Mouse (Mus musculus) urinary bladder, adult 18-20 months (tissue): ENCODE data around the gene Il21r.
A peak's percentile ranks its signal among the peaks of the same experiment; 100 is the strongest.

ENCODE experiments used
- DNase-seq, 2 experiments: peaks; one replicate each; pipeline ENCODE4 v3.0.0; 2022; ENCODE audit warnings: low spot score in 2 of 2, mixed read lengths in 2 of 2

The Il21r gene

GRCm38 (mm10) chr7:125643880-125644279 lies 40.7 kb downstream of the Il21r start:
- DNase-seq = no peak

DNA sequence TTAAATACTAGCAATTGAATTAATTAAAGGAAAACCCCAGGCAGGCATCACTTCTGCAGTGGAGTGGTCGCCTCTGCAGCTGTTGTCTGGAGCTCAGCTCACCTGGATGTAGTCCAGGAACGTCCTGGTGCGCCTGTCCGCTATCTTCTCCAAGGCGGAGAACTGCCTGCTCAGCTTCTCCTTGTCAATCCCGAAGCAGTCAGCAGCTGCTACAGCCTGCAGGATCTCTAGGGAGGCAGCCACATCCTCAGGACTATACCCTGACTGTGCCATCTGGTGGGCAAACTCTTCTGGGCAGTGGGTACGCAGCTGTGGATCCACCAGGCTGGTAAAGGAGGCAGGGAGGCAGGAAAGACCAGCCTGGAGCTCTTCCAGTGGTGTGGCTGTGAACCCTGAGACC lies 42.2 kb downstream of the Il21r start:
- DNase-seq = no peak

GRCm38 (mm10) chr7:125649013-125649412 lies 45.8 kb downstream of the Il21r start:
- DNase-seq = no peak

GRCm38 (mm10) chr7:125657511-125657910 lies 54.3 kb downstream of the Il21r start:
- DNase-seq = no peak

DNA sequence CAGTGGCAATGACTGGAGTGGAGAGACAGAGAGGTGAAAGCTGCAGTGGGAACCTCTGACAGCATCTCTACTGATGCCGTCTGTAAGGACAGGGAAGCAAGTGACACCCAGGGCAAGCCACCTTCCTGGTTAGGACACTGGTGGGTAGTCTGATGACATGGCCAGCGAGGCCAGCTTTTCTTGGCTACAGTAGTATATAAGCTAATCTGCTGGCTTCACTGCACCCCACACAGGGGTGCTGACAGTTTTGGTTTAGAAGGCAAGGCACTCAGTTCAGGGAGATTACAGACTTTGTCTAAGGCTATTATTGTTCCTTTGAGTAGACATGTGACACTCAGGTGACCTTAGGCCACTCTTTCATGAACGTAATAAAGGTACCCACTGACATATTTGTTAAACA lies 60.4 kb downstream of the Il21r start:
- no peak for DNase-seq

- no peak for DNase-seq
Measured at GRCm38 (mm10) chr7:125670865-125671264, 67.6 kb downstream of the Il21r start.

DNA sequence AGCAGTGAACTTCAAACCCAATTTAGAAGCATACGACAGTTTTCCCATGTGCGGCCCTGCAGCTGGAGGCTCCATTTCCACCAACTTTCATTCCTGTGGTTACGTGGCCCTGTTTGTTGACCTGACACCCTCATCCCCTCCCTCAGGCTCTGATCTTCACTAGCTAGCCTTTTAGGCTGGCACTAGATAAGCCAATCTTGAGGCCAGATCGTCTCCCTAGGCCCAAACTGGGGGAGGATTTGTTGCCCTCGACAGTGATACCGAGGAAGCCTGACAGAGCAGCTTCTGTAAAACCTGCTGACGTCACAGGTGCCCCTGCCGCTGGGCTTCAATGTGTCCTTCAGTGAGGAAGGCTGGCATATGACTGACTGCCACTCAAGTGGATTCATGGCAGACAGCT lies 68.2 kb downstream of the Il21r start:
- no peak for DNase-seq

GRCm38 (mm10) chr7:125674916-125675315 lies 71.7 kb downstream of the Il21r start:
- DNase-seq = peak in 1 of 2 experiments; percentile 26

DNA sequence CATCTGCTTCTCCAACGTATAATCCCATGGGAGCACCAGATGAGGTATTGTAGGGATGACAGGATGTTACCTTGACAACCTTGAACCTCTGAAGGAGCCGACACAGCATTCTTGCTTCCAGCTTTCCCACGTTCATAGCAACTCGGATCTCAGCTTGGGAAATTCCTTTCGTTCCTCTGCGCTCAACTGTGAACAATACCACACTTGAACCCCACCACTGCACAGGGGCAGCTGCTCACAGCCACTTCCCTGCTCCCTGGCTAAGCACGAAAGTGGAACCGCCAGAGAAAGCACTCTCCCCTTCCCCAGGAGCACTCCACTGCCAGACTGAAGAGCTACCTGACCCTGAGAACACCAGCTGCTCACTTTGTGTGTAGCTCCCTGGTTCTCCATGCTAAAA lies 75.5 kb downstream of the Il21r start:
- no peak for DNase-seq

DNA sequence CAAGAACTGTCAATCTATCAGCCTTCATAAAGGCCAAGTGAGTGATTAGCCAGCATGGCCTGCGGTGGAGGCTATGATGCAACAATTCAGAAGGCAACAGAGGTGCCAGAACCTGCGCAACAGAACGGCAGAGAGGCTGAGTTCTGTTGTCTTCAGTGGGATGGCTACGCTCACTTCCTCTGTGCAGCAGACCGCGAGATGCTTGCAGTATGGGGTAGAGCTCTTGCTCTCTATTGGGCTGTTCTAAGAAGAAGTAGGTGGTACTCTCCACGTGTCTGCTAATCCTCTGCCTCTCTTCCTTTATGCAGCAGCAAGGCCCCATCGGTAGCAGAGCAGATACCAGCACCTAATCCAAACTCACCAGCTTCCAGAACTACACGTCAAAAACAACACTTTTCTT lies 76.7 kb downstream of the Il21r start:
- DNase-seq = no peak
